Mouse (Mus musculus) limb, embryonic 12.5 days (tissue): ENCODE measurements around the gene Clip4. TPM values are rescaled to one million over a fixed set of nuclear protein-coding genes. Genes with fewer than 3 reads are reported as not detected.

Experiments
- ATAC-seq: fragments of 200-750 bp; cut with Nextera tagmentation; 2 replicates; pipeline ENCODE4 v1.8.0; 2017; ENCODE audit warnings: low read depth, moderate TSS enrichment; ENCODE audit not compliant: insufficient number of reproducible peaks, insufficient read depth, low FRiP score, low TSS enrichment
- H3K27ac ChIP-seq: fragments of 300-500 bp; sonication (generic); 2 replicates; pipeline ENCODE4 v1.5.1; 2016; ENCODE audit warnings: mild to moderate bottlenecking, moderate library complexity
- H3K27me3 ChIP-seq: fragments of 300-500 bp; sonication (generic); 2 replicates; pipeline ENCODE4 v1.6.1; 2016; ENCODE audit warnings: mild to moderate bottlenecking, moderate library complexity
- H3K36me3 ChIP-seq: fragments of 300-500 bp; sonication (generic); 2 replicates; pipeline ENCODE4 v1.6.1; 2016; ENCODE audit warnings: mild to moderate bottlenecking, moderate library complexity
- H3K4me1 ChIP-seq: fragments of 300-500 bp; sonication (generic); replicated peaks from 2 replicates; pipeline ENCODE4 v1.6.1; 2016
- H3K4me2 ChIP-seq: fragments of 300-500 bp; sonication (generic); 2 replicates; pipeline ENCODE4 v1.6.1; 2016; ENCODE audit warnings: mild to moderate bottlenecking, moderate library complexity
- H3K4me3 ChIP-seq: fragments of 300-500 bp; sonication (generic); replicated peaks from 2 replicates; pipeline ENCODE4 v1.5.1; 2016; ENCODE audit warnings: mild to moderate bottlenecking
- H3K9ac ChIP-seq: fragments of 300-500 bp; sonication (generic); replicated peaks from 2 replicates; pipeline ENCODE4 v1.6.1; 2016; ENCODE audit warnings: mild to moderate bottlenecking, moderate library complexity
- H3K9me3 ChIP-seq: fragments of 300-500 bp; sonication (generic); 2 replicates; pipeline ENCODE4 v1.6.1; 2016; ENCODE audit warnings: mild to moderate bottlenecking, moderate library complexity
- WGBS: fragments of 180-500 bp; shearing (Covaris S2); methylation state at CpG from one replicate; pipeline ENCODE4 v1.1.7; 2016; 5-methylcytosine and 5-hydroxymethylcytosine counted together
- polyA plus RNA-seq: library from polyadenylated mRNA; unstranded; fragments of >200 nt; fragmentation: Nextera tagmentation; extraction: Ambion mirVana; gene quantifications from 2 replicates; pipeline ENCODE4 v1.2.1, GENCODE M21; 2016

Clip4 gene
- polyA plus RNA-seq, 1 experiment from 2014 or later, result 5.3 TPM

DNA sequence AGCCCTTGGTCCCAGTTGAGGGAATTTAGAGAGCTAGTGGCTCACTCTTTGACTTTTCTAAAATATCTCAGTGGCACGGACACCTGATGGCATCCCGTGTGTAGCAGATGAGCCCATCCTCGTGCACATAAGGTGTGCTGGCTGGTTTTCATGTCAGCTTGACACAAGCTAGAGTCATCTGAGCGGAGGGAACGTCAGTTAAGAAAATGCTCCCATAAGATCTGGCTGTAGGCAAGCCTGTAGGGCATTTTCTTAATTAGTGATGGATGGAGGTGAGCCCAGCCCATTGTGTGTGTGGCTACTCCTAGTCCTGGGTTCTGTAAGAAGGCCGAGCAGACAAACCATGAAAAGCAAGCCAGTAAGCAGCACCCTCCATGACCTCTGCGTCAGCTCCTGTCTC is 103.7 kb downstream of the Clip4 start:
- Histone ChIP-seq H3K27me3 (peaks cover 8% of the 10 kb centered on the region; the same call in 1 of the 2 replicates), H3K36me3 (no peaks in the 10 kb centered on the region), H3K9ac (no peak overlapping the region), H3K27ac (no peak overlapping the region), H3K4me3 (no peak overlapping the region), H3K9me3 (no peaks in the 10 kb centered on the region), H3K4me1 (0 out of 2 replicates have a peak, but pooled peaks cover 2% of the 10 kb centered on the region), H3K4me2 (no peak overlapping the region)
- WGBS, result 75% methylated on average over 7 of the region's 7 CpGs
- no peak for ATAC-seq

DNA sequence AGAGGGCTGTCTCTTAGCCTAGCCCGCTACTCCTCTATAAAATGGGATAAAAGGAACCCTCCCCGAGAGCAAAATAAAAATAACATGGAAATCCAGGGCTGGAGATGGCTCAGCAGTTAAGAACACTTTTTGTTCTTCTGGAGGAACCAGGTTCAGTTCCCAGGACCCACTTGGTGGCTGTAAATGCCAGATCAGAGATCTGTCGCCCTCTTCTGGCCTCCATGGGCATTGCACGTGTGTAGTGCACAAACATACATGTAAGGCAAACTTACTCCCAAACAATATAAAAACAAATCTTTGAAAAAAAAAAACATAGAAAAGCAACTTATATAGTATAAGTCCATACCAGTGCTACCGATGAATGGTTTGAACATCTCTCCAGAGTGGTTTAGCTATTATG is 104.7 kb downstream of the Clip4 start:
- Histone ChIP-seq H3K4me2 (no peak overlapping the region), H3K27ac (no peak overlapping the region), H3K4me3 (no peak overlapping the region), H3K9me3 (no peaks in the 10 kb centered on the region), H3K27me3 (peaks cover 8% of the 10 kb centered on the region; the same call in 1 of the 2 replicates), H3K4me1 (0 out of 2 replicates have a peak, but pooled peaks cover 2% of the 10 kb centered on the region), H3K9ac (no peak overlapping the region), H3K36me3 (no peaks in the 10 kb centered on the region)
- WGBS, result 63% methylated on average over 5 of the region's 5 CpGs
- ATAC-seq, result no peak

DNA sequence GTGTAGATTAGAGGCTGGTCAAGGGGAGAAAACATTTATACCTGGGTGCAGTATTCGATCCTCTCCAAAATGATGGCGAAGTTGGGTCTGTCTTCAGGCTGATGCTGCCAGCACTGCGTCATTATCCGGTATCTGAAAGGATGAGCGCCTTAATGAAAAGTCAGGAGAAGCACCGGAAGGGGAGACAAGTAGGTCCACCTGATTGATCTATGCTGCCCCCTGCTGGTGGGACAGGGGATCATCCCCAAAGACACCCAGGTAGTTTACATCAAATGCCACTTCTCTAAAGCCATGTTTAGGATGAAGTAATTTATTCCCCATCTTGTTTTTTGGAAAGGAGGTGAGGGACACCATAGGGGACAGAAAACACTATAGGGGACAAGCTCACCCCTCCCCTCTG is 105.8 kb downstream of the Clip4 start:
- Histone ChIP-seq H3K9me3 (no peaks in the 10 kb centered on the region), H3K9ac (no peak overlapping the region), H3K36me3 (no peaks in the 10 kb centered on the region), H3K4me2 (no peak overlapping the region), H3K4me1 (0 out of 2 replicates have a peak, but pooled peaks cover 2% of the 10 kb centered on the region), H3K4me3 (no peak overlapping the region), H3K27ac (no peak overlapping the region), H3K27me3 (peaks cover 8% of the 10 kb centered on the region; the same call in 1 of the 2 replicates)
- 36% methylated on average over 6 of the region's 6 CpGs for WGBS
- ATAC-seq, result no peak

DNA sequence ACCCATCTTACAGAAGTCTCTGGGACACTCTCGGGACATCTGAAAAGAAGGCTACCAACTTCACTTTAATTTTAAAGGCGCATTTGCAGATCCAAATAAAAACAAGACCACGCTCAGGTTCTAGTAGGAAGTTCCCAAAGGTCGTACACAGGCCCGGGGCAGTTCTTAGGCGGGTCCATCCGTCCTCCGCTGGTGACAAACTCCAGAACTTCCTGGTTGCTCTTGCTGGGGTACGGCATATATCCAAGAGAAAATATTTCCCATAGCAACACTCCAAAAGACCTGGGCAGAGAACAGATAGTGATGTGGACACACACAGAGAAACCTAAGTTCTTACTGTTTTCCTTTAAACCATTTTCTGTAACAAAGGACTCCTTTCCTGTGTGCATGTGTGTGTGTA is 106.5 kb downstream of the Clip4 start:
- H3K4me2 ChIP-seq, result no peak overlapping the region
- H3K27me3 ChIP-seq, result peaks cover 7% of the 10 kb centered on the region; the same call in 1 of the 2 replicates
- no peak overlapping the region for H3K9ac ChIP-seq
- H3K4me3 ChIP-seq, result no peak overlapping the region
- WGBS, result 83% methylated on average over 9 of the region's 9 CpGs
- H3K36me3 ChIP-seq, result no peaks in the 10 kb centered on the region
- no peak for ATAC-seq
- no peaks in the 10 kb centered on the region for H3K9me3 ChIP-seq
- H3K27ac ChIP-seq, result no peak overlapping the region
- no peaks in the 10 kb centered on the region for H3K4me1 ChIP-seq

DNA sequence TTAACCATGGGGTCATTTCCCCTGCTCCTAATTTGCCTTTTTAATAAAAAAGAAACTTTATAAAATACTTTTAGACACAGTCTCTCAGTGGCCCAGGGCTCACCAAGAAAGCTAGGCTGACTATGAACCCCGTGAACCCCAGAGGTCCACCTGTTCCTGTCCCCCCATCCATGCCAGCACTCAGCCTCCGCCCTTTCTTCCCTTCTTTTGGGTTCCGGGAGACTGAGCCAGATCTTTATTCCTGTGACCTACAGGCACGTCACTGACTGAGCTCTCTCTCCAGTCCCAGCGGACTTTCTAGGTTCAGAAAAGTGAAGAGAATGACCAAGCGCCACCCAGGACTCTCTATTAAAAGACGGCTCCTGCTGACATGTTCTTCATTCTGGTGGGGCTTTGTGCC is 107.2 kb downstream of the Clip4 start:
- H3K9ac ChIP-seq, result no peak overlapping the region
- H3K4me2 ChIP-seq, result no peak overlapping the region
- WGBS, result 70% methylated on average over 7 of the region's 7 CpGs
- peaks cover 2% of the 10 kb centered on the region; the same call in 1 of the 2 replicates for H3K27me3 ChIP-seq
- H3K4me3 ChIP-seq, result no peak overlapping the region
- H3K36me3 ChIP-seq, result no peaks in the 10 kb centered on the region
- no peak for ATAC-seq
- H3K9me3 ChIP-seq, result no peaks in the 10 kb centered on the region
- H3K4me1 ChIP-seq, result no peaks in the 10 kb centered on the region
- H3K27ac ChIP-seq, result no peak overlapping the region

DNA sequence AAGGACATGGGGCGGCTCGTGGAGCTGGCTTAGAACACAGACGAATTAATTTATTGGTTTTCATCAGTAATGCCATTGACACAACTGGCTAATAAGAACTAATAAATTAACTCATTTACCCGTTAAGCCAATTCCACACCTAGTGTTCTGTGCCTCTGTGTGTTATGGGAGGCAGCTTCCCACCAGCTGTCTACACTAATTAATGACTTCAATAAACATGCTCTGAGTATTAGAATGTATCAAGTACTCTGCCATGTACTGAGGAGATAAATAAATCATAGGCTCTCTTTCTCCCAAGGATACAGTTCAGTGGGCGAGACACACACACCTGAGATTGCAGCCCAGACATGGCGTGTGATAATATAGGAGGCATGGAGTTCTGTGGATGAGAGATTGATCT is 113.1 kb downstream of the Clip4 start:
- Histone ChIP-seq H3K9me3 (no peaks in the 10 kb centered on the region), H3K4me2 (no peak overlapping the region), H3K27ac (no peak overlapping the region), H3K4me1 (no peaks in the 10 kb centered on the region), H3K36me3 (no peaks in the 10 kb centered on the region), H3K9ac (no peak overlapping the region), H3K4me3 (no peak overlapping the region), H3K27me3 (no peaks in the 10 kb centered on the region)
- 73% methylated on average over 6 of the region's 6 CpGs for WGBS
- no peak for ATAC-seq

DNA sequence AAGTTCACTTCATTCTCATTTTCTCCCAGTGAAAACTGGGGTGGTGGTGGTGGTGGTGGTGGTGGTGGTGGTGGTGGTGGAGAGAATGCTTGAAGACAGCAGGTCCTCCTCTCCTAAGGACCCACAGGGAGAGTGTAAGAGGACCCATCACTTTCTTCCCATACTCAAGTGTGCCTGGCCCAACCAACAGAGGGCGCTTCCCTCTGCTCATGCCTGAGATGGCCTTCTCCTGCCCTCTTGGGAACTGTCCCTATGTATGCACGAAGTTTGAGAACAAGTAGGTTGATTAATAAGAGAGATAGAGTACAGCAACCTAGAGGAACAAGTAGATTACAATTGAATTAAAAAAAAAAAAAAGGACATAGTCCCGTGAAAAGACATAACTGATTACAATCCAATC is 140.8 kb downstream of the Clip4 start:
- Histone ChIP-seq H3K9ac (no peak overlapping the region), H3K27me3 (no peaks in the 10 kb centered on the region)
- 33% methylated on average over 3 of the region's 3 CpGs for WGBS

DNA sequence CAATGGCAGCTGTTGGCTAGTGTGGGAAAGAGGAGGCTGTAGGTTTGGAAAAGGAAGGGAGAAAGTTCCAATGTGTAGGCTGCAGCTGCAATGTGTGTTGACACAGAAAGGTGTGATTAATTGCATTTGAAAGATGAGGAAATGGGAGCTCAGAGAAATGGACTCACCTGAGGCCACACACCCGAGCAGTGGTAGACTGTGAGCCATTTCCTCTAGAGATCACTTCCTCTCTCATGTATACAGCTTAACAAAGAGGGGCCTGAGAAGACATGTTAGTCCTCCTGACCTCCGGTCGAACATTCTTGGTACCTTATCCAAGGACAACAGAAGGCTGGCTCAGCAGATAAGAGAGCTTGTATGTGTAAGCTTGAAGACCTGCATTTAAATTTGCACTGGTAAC is 144.9 kb downstream of the Clip4 start:
- ATAC-seq, result no peak
- Histone ChIP-seq H3K9ac (no peak overlapping the region), H3K4me1 (no peaks in the 10 kb centered on the region), H3K4me2 (no peak overlapping the region), H3K4me3 (no peak overlapping the region), H3K27me3 (no peaks in the 10 kb centered on the region), H3K36me3 (no peaks in the 10 kb centered on the region), H3K9me3 (no peaks in the 10 kb centered on the region), H3K27ac (no peak overlapping the region)
- WGBS, result 73% methylated on average over 3 of the region's 3 CpGs

More for the DNA sequence above, 140.8 kb downstream of the Clip4 start:
- Histone ChIP-seq H3K9me3 (no peaks in the 10 kb centered on the region), H3K4me3 (no peak overlapping the region), H3K36me3 (no peaks in the 10 kb centered on the region), H3K4me1 (no peaks in the 10 kb centered on the region), H3K4me2 (no peak overlapping the region), H3K27ac (no peak overlapping the region)
- no peak for ATAC-seq

Other genes with a start within 250 kb of the Clip4 start
- gene Ndc80, start 241.6 kb upstream of the Clip4 start, polyA plus RNA-seq, result 56.0 and 56.1 TPM in 2 replicates
- 1.3 and 1.4 TPM in 2 replicates for gene Spdya, start 216.4 kb upstream of the Clip4 start, polyA plus RNA-seq
- gene Wdr43, start 152.6 kb upstream of the Clip4 start, polyA plus RNA-seq, result 92.6 and 96.6 TPM in 2 replicates
- gene Togaram2, start 95.2 kb upstream of the Clip4 start, polyA plus RNA-seq, result not detected in 2 replicates
- gene Pcare, start 15.6 kb upstream of the Clip4 start, polyA plus RNA-seq, result not detected in 2 replicates